Mouse (Mus musculus) kidney, embryonic 16.5 days (tissue): ENCODE measurements around the gene Vps33b. TPM values are rescaled to one million over a fixed set of nuclear protein-coding genes. Genes with fewer than 3 reads are reported as not detected.

ENCODE experiments used
- polyA plus RNA-seq: library from polyadenylated mRNA; unstranded; fragments of >200 nt; fragmentation: Nextera tagmentation; extraction: Ambion mirVana; gene quantifications from 2 replicates; pipeline ENCODE4 v1.2.1, GENCODE M21; 2015

The Vps33b gene
- polyA plus RNA-seq, 1 experiment from 2014 or later, result 11.4 TPM

Other genes starting within 250 kb of the Vps33b start
- gene Zfp710, start 244.8 kb upstream of the Vps33b start, polyA plus RNA-seq, result 22.6 and 24.7 TPM in 2 replicates
- gene Idh2, start 154.3 kb upstream of the Vps33b start, polyA plus RNA-seq, result 782 and 850 TPM in 2 replicates
- 17.7 and 23.7 TPM in 2 replicates for gene Sema4b, start 82.8 kb upstream of the Vps33b start, polyA plus RNA-seq
- gene Cib1, start 36.8 kb upstream of the Vps33b start, polyA plus RNA-seq, result 131 and 144 TPM in 2 replicates
- 3.5 and 4.0 TPM in 2 replicates for gene Gdpgp1, start 36.8 kb upstream of the Vps33b start, polyA plus RNA-seq
- 0.87 and 1.4 TPM in 2 replicates for gene Ttll13, start 23.3 kb upstream of the Vps33b start, polyA plus RNA-seq
- 51.7 and 51.9 TPM in 2 replicates for gene Ngrn, start 8.4 kb upstream of the Vps33b start, polyA plus RNA-seq
- gene Prc1, start 24.8 kb downstream of the Vps33b start, polyA plus RNA-seq, result 146 and 151 TPM in 2 replicates
- gene Rccd1, start 54.8 kb downstream of the Vps33b start, polyA plus RNA-seq, result 7.8 and 11.6 TPM in 2 replicates
- 46.5 and 48.2 TPM in 2 replicates for gene Unc45a, start 71.4 kb downstream of the Vps33b start, polyA plus RNA-seq
- gene Hddc3, start 73.5 kb downstream of the Vps33b start, polyA plus RNA-seq, result 22.6 and 23.8 TPM in 2 replicates
- gene Man2a2, start 101.7 kb downstream of the Vps33b start, polyA plus RNA-seq, result 16.6 and 19.1 TPM in 2 replicates
- 16.8 and 18.3 TPM in 2 replicates for gene Fes, start 118.3 kb downstream of the Vps33b start, polyA plus RNA-seq
- 13.4 and 13.7 TPM in 2 replicates for gene Furin, start 135.8 kb downstream of the Vps33b start, polyA plus RNA-seq